Comparison of ENCODE assay signal across 16 mouse cellular contexts in the genomic region with DNA sequence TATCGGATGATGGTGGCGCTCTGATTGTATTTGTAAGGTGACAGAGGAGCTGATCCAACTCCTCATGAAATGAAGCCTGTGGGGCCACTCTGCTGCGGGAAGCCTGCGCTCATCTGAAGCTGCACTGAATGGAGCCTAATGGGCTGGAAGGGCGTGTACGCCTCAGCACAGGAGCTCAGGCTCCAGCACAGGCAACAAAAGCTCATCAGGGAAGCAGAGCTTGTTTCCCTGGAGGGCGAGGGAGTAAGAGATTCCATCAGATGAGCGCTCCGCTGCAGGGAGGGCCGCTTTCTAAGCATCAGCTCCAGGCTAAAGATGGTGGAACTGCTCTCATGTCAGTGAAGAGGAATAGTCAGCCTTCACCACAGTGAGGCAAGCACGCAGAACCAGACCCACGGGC. TPM values are rescaled to one million over a fixed set of nuclear protein-coding genes. Genes with fewer than 3 reads are reported as not detected.
A peak's percentile ranks its signal among the peaks of the same experiment; 100 is the strongest.
DNase-seq lines count a peak whose midpoint lies in the region; ATAC-seq and TF ChIP-seq lines count a peak whose summit lies in the region.
"Had no signal": no experiment of that assay in that cellular context is flagged by ENCODE, and none has a peak within 500 bp of the region (broad histone marks: within the 10 kb centered on the region; RNA-seq: fewer than 3 reads in every experiment).

No protein-coding gene starts in this region.

- no peak overlapping the region for H3K4me2 ChIP-seq in heart, embryonic 13.5 days
- no peak overlapping the region for H3K4me2 ChIP-seq in hindbrain, embryonic 12.5 days (replicated peaks)
- H3K4me2 ChIP-seq in neural tube, embryonic 15.5 days: no peak overlapping the region
- H3K4me2 ChIP-seq in intestine, postnatal 0 days (replicated peaks; ENCODE audit: low read depth): no peak overlapping the region
- H3K4me2 ChIP-seq: liver, embryonic 15.5 days had no signal

- no peaks in the 10 kb centered on the region for H3K27me3 ChIP-seq in heart, embryonic 13.5 days (replicated peaks)
- no peaks in the 10 kb centered on the region for H3K27me3 ChIP-seq in heart, adult 2 months (ENCODE audit: control insufficient read depth, insufficient read depth, low read length)
- H3K27me3 ChIP-seq in hindbrain, embryonic 12.5 days: no peaks in the 10 kb centered on the region
- H3K27me3 ChIP-seq in neural tube, embryonic 15.5 days (replicated peaks): no peaks in the 10 kb centered on the region
- H3K27me3 ChIP-seq in intestine, postnatal 0 days (replicated peaks; ENCODE audit: control insufficient read depth, insufficient read depth, low read length): no peaks in the 10 kb centered on the region
- H3K27me3 ChIP-seq: liver, embryonic 15.5 days had no signal

- no peak for ATAC-seq in heart, embryonic 13.5 days (ENCODE audit: extremely low read depth, insufficient number of reproducible peaks, low FRiP score, low TSS enrichment)
- no peak for ATAC-seq in hindbrain, embryonic 12.5 days (ENCODE audit: low FRiP score)
- ATAC-seq in neural tube, embryonic 15.5 days (ENCODE audit: low FRiP score): peak; percentile 21
- ATAC-seq in intestine, postnatal 0 days: no peak

- peak overlapping the region; percentile 38; the same call in 1 of the 2 replicates for H3K9ac ChIP-seq in heart, embryonic 13.5 days
- H3K9ac ChIP-seq in heart, adult 2 months (ENCODE audit: low read depth, low read length): no peak overlapping the region
- H3K9ac ChIP-seq in hindbrain, embryonic 12.5 days: no peak overlapping the region
- no peak overlapping the region for H3K9ac ChIP-seq in neural tube, embryonic 15.5 days (replicated peaks)
- H3K9ac ChIP-seq in intestine, postnatal 0 days (ENCODE audit: low read depth, low read length): no peak overlapping the region
- H3K9ac ChIP-seq: liver, embryonic 15.5 days had no signal

- 0 out of 2 replicates have a peak, but pooled peaks cover 7% of the 10 kb centered on the region for H3K4me1 ChIP-seq in heart, embryonic 13.5 days
- H3K4me1 ChIP-seq in heart, adult 2 months (ENCODE audit: control insufficient read depth, insufficient read depth, low read length): no peaks in the 10 kb centered on the region
- H3K4me1 ChIP-seq in hindbrain, embryonic 12.5 days: no peaks in the 10 kb centered on the region
- H3K4me1 ChIP-seq in neural tube, embryonic 15.5 days: no peaks in the 10 kb centered on the region
- H3K4me1 ChIP-seq in intestine, postnatal 0 days (replicated peaks; ENCODE audit: control insufficient read depth, insufficient read depth, low read length): no peaks in the 10 kb centered on the region
- H3K4me1 ChIP-seq: limb, embryonic 10.5 days; liver, embryonic 15.5 days had no signal

- 60% methylated on average over 12 of the region's 12 CpGs for WGBS in heart, embryonic 13.5 days
- 73% methylated on average over 12 of the region's 12 CpGs for WGBS in heart, adult 2 months
- WGBS in hindbrain, embryonic 12.5 days: 40% methylated on average over 12 of the region's 12 CpGs
- 35% methylated on average over 12 of the region's 12 CpGs for WGBS in neural tube, embryonic 15.5 days
- 84% methylated on average over 12 of the region's 12 CpGs for WGBS in intestine, postnatal 0 days

- DNase-seq in heart, adult 2 months: no peak
- DNase-seq in brain, embryonic 14.5 days (ENCODE audit: low read depth): peak; percentile 30
- no peak for DNase-seq in cerebellum, postnatal 10 days
- no peak for DNase-seq in adipocyte (ENCODE audit: low spot score)
- DNase-seq: adrenal gland, postnatal 36 days; cerebellum, adult 2 months; heart, postnatal 10 days; kidney, adult 9 months; right cerebral cortex, postnatal 4 days; thymus, postnatal 4 days had no signal

- no peak overlapping the region for H3K4me3 ChIP-seq in heart, embryonic 13.5 days
- H3K4me3 ChIP-seq in heart, adult 2 months: no peak overlapping the region
- no peak overlapping the region for H3K4me3 ChIP-seq in hindbrain, embryonic 12.5 days
- no peak overlapping the region for H3K4me3 ChIP-seq in neural tube, embryonic 15.5 days (replicated peaks)
- H3K4me3 ChIP-seq in intestine, postnatal 0 days (ENCODE audit: low read depth, low read length): no peak overlapping the region
- H3K4me3 ChIP-seq: limb, embryonic 10.5 days; liver, embryonic 15.5 days had no signal

- intact Hi-C loops in heart, adult 2 months (cut with DNase I): loop anchor here (10.0 kb wide), 1 partner anchor 527 kb away; a partner anchor contains a TSS

- TF ChIP-seq CTCF in heart, adult 2 months (IDR thresholded peaks at IDR 0.05): no peak
- TF ChIP-seq CTCF in brain, embryonic 14.5 days (IDR thresholded peaks at IDR 0.05; ENCODE audit: borderline replicate concordance, extremely low read depth, insufficient read depth, insufficient read length): no peak
- TF ChIP-seq CTCF in intestine, postnatal 0 days (IDR thresholded peaks at IDR 0.05; ENCODE audit: low read depth): no peak

- no peak for TF ChIP-seq POLR2A in heart, adult 2 months (IDR thresholded peaks at IDR 0.05; ENCODE audit: insufficient read depth, low read depth, low read length)
- TF ChIP-seq POLR2A in brain, embryonic 14.5 days (IDR thresholded peaks at IDR 0.05; ENCODE audit: borderline replicate concordance, extremely low read depth, insufficient read depth, insufficient read length, poor library complexity, severe bottlenecking): no peak

- no peaks in the 10 kb centered on the region for H3K79me2 ChIP-seq in heart, adult 2 months (replicated peaks; ENCODE audit: control insufficient read depth, insufficient read depth, low read length)

- H3K36me3 ChIP-seq in heart, embryonic 13.5 days: peaks cover 87% of the 10 kb centered on the region
- no peaks in the 10 kb centered on the region for H3K36me3 ChIP-seq in heart, adult 2 months (ENCODE audit: control insufficient read depth, insufficient read depth, low read length)
- H3K36me3 ChIP-seq in hindbrain, embryonic 12.5 days: peaks cover 71% of the 10 kb centered on the region
- H3K36me3 ChIP-seq in neural tube, embryonic 15.5 days: peaks cover 49% of the 10 kb centered on the region
- H3K36me3 ChIP-seq in intestine, postnatal 0 days (ENCODE audit: control insufficient read depth, insufficient read depth): peaks cover 35% of the 10 kb centered on the region

- peak overlapping the region; percentile 59; the same call in 1 of the 2 replicates for H3K27ac ChIP-seq in heart, embryonic 13.5 days (replicated peaks)
- H3K27ac ChIP-seq in heart, adult 2 months: no peak overlapping the region
- peak overlapping the region; percentile 30; the same call in 1 of the 2 replicates for H3K27ac ChIP-seq in hindbrain, embryonic 12.5 days
- peak overlapping the region; percentile 42 for H3K27ac ChIP-seq in neural tube, embryonic 15.5 days (replicated peaks)
- H3K27ac ChIP-seq in intestine, postnatal 0 days (ENCODE audit: low read depth, low read length): no peak overlapping the region
- H3K27ac ChIP-seq: limb, embryonic 10.5 days; liver, embryonic 15.5 days had no signal

- no peak for TF ChIP-seq EP300 in heart, adult 2 months (IDR thresholded peaks at IDR 0.05; ENCODE audit: insufficient read depth, low read depth, low read length)

- no peaks in the 10 kb centered on the region for H3K9me3 ChIP-seq in heart, embryonic 13.5 days
- no peaks in the 10 kb centered on the region for H3K9me3 ChIP-seq in hindbrain, embryonic 12.5 days (replicated peaks)
- no peaks in the 10 kb centered on the region for H3K9me3 ChIP-seq in neural tube, embryonic 15.5 days (replicated peaks)
- no peaks in the 10 kb centered on the region for H3K9me3 ChIP-seq in intestine, postnatal 0 days (ENCODE audit: control insufficient read depth)
- H3K9me3 ChIP-seq: limb, embryonic 10.5 days; liver, embryonic 15.5 days had no signal

RNA-seq across cellular contexts. Expression of a gene that starts 16.7 kb away (rescaled TPM):
- polyA plus RNA-seq in heart, embryonic 13.5 days (2015; fragmentation: Nextera tagmentation; extraction: Ambion mirVana): 50.2 and 58.5 TPM in 2 replicates
- total RNA-seq in heart, adult 2 months (2021): 10 to 100 TPM; 45.7 to 54.1 TPM
- polyA plus RNA-seq in heart, adult 2 months (2012; rRNA removed): 21.3 and 32.5 TPM in 2 replicates
- 33.3 and 35.3 TPM in 2 replicates for polyA plus RNA-seq in brain, embryonic 14.5 days (2012; rRNA removed)
- polyA plus RNA-seq in hindbrain, embryonic 12.5 days (2016; fragmentation: Nextera tagmentation; extraction: Ambion mirVana): 58.3 and 60.2 TPM in 2 replicates
- 61.1 and 63.4 TPM in 2 replicates for polyA plus RNA-seq in neural tube, embryonic 15.5 days (2015; fragmentation: Nextera tagmentation; extraction: Ambion mirVana)
- 40.6 and 41.9 TPM in 2 replicates for polyA plus RNA-seq in intestine, postnatal 0 days (2015; fragmentation: Nextera tagmentation; extraction: Ambion mirVana)

RNA-seq across cellular contexts. Expression of a gene that starts 16.7 kb away (rescaled TPM):
- 607 and 662 TPM in 2 replicates for polyA plus RNA-seq in heart, embryonic 13.5 days (2015; fragmentation: Nextera tagmentation; extraction: Ambion mirVana)
- total RNA-seq in heart, adult 2 months (2021): 100 to 1,000 TPM; 592 to 715 TPM
- 190 and 325 TPM in 2 replicates for polyA plus RNA-seq in heart, adult 2 months (2012; rRNA removed)
- 765 and 780 TPM in 2 replicates for polyA plus RNA-seq in brain, embryonic 14.5 days (2012; rRNA removed)
- 663 and 741 TPM in 2 replicates for polyA plus RNA-seq in hindbrain, embryonic 12.5 days (2016; fragmentation: Nextera tagmentation; extraction: Ambion mirVana)
- 545 and 687 TPM in 2 replicates for polyA plus RNA-seq in neural tube, embryonic 15.5 days (2015; fragmentation: Nextera tagmentation; extraction: Ambion mirVana)
- polyA plus RNA-seq in intestine, postnatal 0 days (2015; fragmentation: Nextera tagmentation; extraction: Ambion mirVana): 650 and 657 TPM in 2 replicates

RNA-seq across cellular contexts. Expression of a gene that starts 27.8 kb away (rescaled TPM):
- 62.6 and 64.7 TPM in 2 replicates for polyA plus RNA-seq in heart, embryonic 13.5 days (2015; fragmentation: Nextera tagmentation; extraction: Ambion mirVana)
- 10 to 100 TPM; 13.6 to 18.0 TPM for total RNA-seq in heart, adult 2 months (2021)
- polyA plus RNA-seq in heart, adult 2 months (2012; rRNA removed): 6.1 and 12.7 TPM in 2 replicates
- polyA plus RNA-seq in brain, embryonic 14.5 days (2012; rRNA removed): 39.2 and 40.0 TPM in 2 replicates
- 93.6 and 97.0 TPM in 2 replicates for polyA plus RNA-seq in hindbrain, embryonic 12.5 days (2016; fragmentation: Nextera tagmentation; extraction: Ambion mirVana)
- polyA plus RNA-seq in neural tube, embryonic 15.5 days (2015; fragmentation: Nextera tagmentation; extraction: Ambion mirVana): 44.1 and 63.4 TPM in 2 replicates
- polyA plus RNA-seq in intestine, postnatal 0 days (2015; fragmentation: Nextera tagmentation; extraction: Ambion mirVana): 298 and 303 TPM in 2 replicates

RNA-seq across cellular contexts. Expression of a gene that starts 59.9 kb away (rescaled TPM):
- polyA plus RNA-seq in heart, embryonic 13.5 days (2015; fragmentation: Nextera tagmentation; extraction: Ambion mirVana): 0.09 and 0.51 TPM in 2 replicates
- total RNA-seq in heart, adult 2 months (2021): under 1 TPM; 0.08 to 0.34 TPM
- polyA plus RNA-seq in heart, adult 2 months (2012; rRNA removed): 0.91 and 1.1 TPM in 2 replicates
- 0.13 and 0.14 TPM in 2 replicates for polyA plus RNA-seq in brain, embryonic 14.5 days (2012; rRNA removed)
- not detected in 2 replicates for polyA plus RNA-seq in hindbrain, embryonic 12.5 days (2016; fragmentation: Nextera tagmentation; extraction: Ambion mirVana)
- polyA plus RNA-seq in neural tube, embryonic 15.5 days (2015; fragmentation: Nextera tagmentation; extraction: Ambion mirVana): 0.15 TPM in 1 of 2 replicates, not detected in the other
- polyA plus RNA-seq in intestine, postnatal 0 days (2015; fragmentation: Nextera tagmentation; extraction: Ambion mirVana): 2.6 and 3.8 TPM in 2 replicates

Comparison
In these comparisons a context has a peak if more than half of its experiments do, and no peak if none do; other contexts are left out.
1. H3K27ac ChIP-seq: peak in heart, embryonic 13.5 days (single experiment), hindbrain, embryonic 12.5 days (single experiment) and neural tube, embryonic 15.5 days (single experiment); none in heart, adult 2 months (single experiment) and intestine, postnatal 0 days (single experiment).